Mouse (Mus musculus): Measurements from ENCODE around the gene Abca17. TPM values are rescaled to one million over a fixed set of nuclear protein-coding genes. Genes with fewer than 3 reads are reported as not detected.
A peak's percentile ranks its signal among the peaks of the same experiment; 100 is the strongest.

Abca17 gene
- total RNA-seq, 1 experiment from 2014 or later, result 0.25 TPM

- ATAC-seq (replicated peaks in 1 of 2; ENCODE audit: insufficient read depth in 1 of 2, low FRiP score in 2 of 2, low TSS enrichment in 1 of 2, low read depth in 1 of 2, poor library complexity in 2 of 2, severe bottlenecking in 2 of 2), result no peak
Observed at GRCm38 (mm10) chr17:24264766-24265165, 86.1 kb downstream of the Abca17 start.

DNA sequence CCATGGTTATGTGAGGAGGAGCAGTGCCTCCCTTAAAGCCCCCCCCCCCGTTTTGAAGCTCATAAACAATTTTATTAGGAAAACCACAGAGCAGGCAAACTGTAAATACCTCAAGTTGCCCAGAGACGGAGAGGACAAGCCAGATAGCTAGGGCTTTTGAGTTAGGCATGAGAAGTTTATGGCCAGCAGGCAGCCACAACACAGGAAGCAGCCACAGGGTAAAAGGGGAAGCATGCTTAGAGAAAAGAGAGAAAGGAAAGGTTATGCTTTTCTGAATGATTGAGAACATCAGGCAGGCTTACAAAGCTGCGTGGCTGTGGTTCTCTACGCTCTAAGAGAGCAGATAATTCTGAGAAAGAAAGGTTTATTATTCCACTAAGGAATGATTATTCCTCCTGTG lies 90.4 kb downstream of the Abca17 start:
- peak; percentile 83 to 91 for ATAC-seq (replicated peaks in 1 of 2; ENCODE audit: insufficient read depth in 1 of 2, low FRiP score in 2 of 2, low TSS enrichment in 1 of 2, low read depth in 1 of 2, poor library complexity in 2 of 2, severe bottlenecking in 2 of 2)

DNA sequence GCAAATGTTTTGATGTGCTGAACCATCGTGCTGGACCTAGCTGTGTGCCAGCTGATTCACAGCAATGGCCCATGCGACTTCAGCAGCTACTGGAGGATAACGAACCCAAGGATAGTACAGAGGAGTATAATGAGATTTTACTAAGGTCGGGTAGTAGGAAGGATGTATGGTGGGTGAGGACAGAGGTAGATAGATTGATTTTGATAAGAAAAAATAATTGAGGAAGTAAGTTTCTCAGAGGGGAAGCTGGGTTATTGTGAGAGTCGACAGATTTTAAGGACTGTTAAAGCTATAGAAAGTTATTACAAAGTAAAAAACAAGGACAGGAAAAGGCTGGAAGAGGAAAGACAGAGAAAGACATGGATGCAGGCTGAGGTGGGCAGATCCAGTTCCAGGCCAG lies 91.2 kb downstream of the Abca17 start:
- ATAC-seq (replicated peaks in 1 of 2; ENCODE audit: insufficient read depth in 1 of 2, low FRiP score in 2 of 2, low TSS enrichment in 1 of 2, low read depth in 1 of 2, poor library complexity in 2 of 2, severe bottlenecking in 2 of 2), result peak; percentile 44 to 79

- no peak for ATAC-seq (replicated peaks in 1 of 2; ENCODE audit: insufficient read depth in 1 of 2, low FRiP score in 2 of 2, low TSS enrichment in 1 of 2, low read depth in 1 of 2, poor library complexity in 2 of 2, severe bottlenecking in 2 of 2)
Observed at GRCm38 (mm10) chr17:24258981-24259380, 91.9 kb downstream of the Abca17 start.

DNA sequence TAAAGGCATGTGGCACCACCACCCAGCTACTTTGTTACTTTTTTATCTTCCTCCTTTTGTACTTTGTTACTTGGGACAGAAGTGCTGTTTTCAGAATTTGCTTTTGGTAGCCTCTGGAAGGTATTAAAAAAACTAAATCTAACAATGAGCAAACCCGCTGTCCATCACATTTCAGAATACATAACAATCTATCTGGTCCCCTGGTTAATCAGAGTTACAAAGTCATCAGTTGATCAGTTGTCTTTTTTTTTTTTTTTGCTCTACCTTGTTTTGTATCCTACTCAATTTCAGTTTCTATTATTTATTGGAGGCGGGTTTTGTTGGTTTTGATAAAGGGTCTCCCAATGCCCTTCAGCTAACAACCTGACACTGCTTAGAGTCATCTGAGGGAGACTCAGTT lies 98.5 kb downstream of the Abca17 start:
- no peak for ATAC-seq (replicated peaks in 1 of 2; ENCODE audit: insufficient read depth in 1 of 2, low FRiP score in 2 of 2, low TSS enrichment in 1 of 2, low read depth in 1 of 2, poor library complexity in 2 of 2, severe bottlenecking in 2 of 2)

- peak; percentile 99 to 100 for ATAC-seq (replicated peaks in 1 of 2; ENCODE audit: insufficient read depth in 1 of 2, low FRiP score in 2 of 2, low TSS enrichment in 1 of 2, low read depth in 1 of 2, poor library complexity in 2 of 2, severe bottlenecking in 2 of 2)
Observed at GRCm38 (mm10) chr17:24251320-24252069, 99.4 kb downstream of the Abca17 start, which contains the start of gene Ccnf. Gene Ccnf (minus strand): TSS chr17:24251484.

DNA sequence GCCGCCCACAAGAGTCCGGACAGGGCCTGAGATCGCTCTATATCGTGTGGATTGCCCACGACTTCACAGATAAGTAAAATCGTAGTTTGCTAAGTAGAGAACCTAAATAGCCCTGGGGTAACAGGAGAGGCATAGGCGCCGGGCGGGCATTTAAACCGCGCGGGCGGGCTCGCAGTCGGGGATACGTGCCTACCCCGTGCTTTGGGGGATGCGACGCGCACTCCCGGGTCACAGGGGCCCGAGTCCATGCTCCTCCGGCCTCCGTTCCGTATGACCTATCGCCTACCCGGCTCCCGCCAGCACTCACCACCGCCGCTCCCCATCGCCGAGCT lies 99.9 kb downstream of the Abca17 start:
- ATAC-seq (replicated peaks in 1 of 2; ENCODE audit: insufficient read depth in 1 of 2, low FRiP score in 2 of 2, low TSS enrichment in 1 of 2, low read depth in 1 of 2, poor library complexity in 2 of 2, severe bottlenecking in 2 of 2), result no peak

DNA sequence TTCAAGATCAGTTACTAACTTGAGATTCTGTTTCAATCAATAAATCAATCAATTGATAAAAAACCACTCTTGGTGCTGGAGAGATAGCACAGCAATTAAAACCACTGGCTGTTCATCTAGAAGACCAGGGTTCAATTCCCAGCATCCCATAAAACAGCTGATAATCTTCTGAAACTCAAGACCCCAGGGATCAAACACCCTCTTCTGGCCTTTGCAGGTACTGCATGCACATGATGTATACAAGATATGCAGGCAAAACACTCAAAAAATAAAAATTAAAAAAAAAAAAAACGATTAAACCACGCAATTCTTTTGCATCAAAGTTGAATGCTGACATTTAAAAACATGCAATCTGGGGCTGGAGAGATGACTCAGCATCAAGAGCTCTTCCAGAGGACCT lies 102.2 kb downstream of the Abca17 start:
- ATAC-seq (replicated peaks in 1 of 2; ENCODE audit: insufficient read depth in 1 of 2, low FRiP score in 2 of 2, low TSS enrichment in 1 of 2, low read depth in 1 of 2, poor library complexity in 2 of 2, severe bottlenecking in 2 of 2), result no peak

DNA sequence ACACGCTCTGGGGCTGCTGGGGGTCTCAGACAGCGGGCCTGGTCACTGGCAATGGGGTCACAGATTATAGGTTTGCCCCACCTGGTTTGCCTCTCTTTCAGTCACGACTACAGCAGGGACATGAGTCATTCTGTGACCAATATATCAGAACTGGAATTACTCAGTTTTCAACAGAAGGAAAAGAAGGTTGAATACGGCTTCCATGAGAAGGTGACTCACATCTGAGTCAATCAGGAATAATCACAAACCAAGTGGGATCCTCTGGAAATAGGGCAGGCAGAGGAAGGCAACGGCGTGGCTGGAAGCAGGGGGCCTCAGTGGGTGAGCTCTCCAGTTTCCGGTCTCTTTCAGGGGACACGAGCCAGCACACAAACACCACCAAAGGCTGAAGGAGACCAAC lies 106.8 kb downstream of the Abca17 start:
- ATAC-seq (replicated peaks in 1 of 2; ENCODE audit: insufficient read depth in 1 of 2, low FRiP score in 2 of 2, low TSS enrichment in 1 of 2, low read depth in 1 of 2, poor library complexity in 2 of 2, severe bottlenecking in 2 of 2), result no peak

DNA sequence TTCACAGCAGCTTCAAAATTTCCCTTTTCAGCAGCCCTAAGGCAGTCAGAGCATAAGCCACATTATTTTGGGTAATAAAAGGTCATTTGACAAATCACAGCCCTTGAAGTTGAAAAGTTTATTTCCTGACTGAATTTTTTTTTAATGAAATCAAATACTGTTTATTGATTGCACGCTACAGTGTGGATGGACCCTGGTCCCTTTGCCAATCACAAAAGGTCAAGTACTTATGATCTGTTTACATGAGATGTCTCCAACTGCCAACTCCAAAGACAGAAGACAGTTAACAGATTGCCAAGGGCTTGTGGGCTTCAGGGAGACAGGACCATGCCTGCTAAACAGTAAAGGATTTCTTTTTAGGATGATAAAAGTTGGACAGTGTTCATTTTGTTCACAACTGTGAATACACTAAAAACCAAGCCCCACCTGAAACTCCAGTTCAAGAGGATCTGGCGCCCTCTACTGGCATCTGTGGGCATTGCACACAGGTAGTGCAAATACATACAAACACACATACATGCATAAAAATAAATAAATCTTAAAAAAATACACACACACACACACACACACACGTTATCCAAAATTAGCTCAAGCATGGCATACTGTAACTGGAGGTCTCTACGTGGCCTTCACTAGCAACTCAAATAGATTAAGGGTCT lies 107.4 kb downstream of the Abca17 start:
- ATAC-seq (replicated peaks in 1 of 2; ENCODE audit: insufficient read depth in 1 of 2, low FRiP score in 2 of 2, low TSS enrichment in 1 of 2, low read depth in 1 of 2, poor library complexity in 2 of 2, severe bottlenecking in 2 of 2), result no peak

- ATAC-seq (replicated peaks in 1 of 2; ENCODE audit: insufficient read depth in 1 of 2, low FRiP score in 2 of 2, low TSS enrichment in 1 of 2, low read depth in 1 of 2, poor library complexity in 2 of 2, severe bottlenecking in 2 of 2), result no peak
Observed at GRCm38 (mm10) chr17:24236921-24237320, 113.9 kb downstream of the Abca17 start.

DNA sequence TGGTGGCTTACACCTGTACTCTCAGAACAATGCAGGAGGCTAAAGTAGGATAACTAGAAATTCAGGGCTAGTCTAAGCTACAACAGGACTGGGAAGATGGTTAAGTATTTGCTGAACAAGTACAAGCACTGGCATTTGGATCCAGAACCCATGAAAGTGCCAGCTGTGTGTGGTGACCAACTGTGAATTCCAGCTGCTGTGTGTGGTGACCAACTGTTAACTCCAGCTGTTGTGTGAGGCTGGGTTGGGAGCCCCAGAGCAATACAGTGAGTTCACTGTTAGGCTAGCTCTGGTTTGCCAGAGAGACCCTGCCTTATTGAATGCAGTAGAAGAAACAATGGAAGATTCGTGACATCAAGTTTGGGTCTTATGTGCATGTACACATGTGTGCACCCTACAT lies 114.4 kb downstream of the Abca17 start:
- no peak for ATAC-seq (replicated peaks in 1 of 2; ENCODE audit: insufficient read depth in 1 of 2, low FRiP score in 2 of 2, low TSS enrichment in 1 of 2, low read depth in 1 of 2, poor library complexity in 2 of 2, severe bottlenecking in 2 of 2)

DNA sequence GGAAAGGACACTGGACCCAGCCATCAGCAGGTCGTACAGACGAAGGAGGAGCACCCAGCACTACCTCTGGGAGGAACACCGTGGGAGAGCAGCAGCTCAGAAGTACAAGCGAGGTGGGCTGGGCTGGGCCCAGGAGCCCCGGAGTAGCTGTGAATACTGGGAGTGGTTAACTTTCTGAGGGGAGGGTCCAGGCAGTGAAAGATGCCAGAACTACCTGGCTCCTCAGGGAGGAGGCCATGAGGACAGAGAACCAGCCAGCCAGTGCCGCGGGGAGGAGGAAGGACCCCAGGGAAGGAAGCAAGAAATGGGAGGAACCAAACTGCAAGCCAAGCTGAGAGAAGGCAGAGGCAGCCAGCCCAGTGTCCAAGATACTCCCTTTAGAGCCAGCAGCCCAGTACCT lies 122.9 kb downstream of the Abca17 start:
- no peak for ATAC-seq (replicated peaks in 1 of 2; ENCODE audit: insufficient read depth in 1 of 2, low FRiP score in 2 of 2, low TSS enrichment in 1 of 2, low read depth in 1 of 2, poor library complexity in 2 of 2, severe bottlenecking in 2 of 2)

DNA sequence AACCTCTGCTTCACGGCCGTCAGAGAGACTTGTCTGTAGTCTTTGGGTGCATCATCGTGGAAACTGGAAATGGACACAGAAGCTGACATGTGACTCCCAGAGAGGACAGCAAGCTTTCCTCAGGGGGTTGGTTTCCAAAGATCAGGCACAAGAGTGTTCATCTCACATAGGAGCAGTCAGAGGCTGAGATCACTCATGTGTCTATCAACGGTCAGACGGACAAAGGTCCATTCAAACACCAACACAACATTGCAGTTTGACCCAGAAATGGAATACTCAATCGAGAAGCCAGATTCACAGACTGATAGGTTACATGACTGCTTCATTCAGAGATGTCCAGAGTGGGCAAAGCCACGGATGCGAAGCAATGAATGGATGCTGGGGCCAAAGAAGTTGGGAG lies 124.1 kb downstream of the Abca17 start:
- ATAC-seq (replicated peaks in 1 of 2; ENCODE audit: insufficient read depth in 1 of 2, low FRiP score in 2 of 2, low TSS enrichment in 1 of 2, low read depth in 1 of 2, poor library complexity in 2 of 2, severe bottlenecking in 2 of 2), result no peak

DNA sequence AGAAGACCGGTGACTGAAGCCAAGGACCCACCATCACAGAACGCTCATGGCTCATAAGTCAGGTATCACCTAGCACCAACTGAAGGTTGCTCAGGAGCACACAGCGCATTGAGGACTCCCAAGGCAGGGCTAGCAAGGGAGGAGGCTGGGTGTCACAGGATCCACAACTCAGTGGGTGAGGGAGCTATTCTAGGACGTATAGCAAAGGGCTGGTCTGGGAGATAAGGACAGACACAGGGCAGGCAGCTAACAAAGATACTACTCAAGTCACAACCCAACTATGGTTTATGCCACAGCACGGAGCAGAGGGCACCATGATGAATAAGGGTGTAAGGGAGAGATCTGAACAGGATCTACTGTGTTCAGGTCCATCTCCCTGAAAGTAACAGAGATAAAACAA lies 125.0 kb downstream of the Abca17 start:
- ATAC-seq (replicated peaks in 1 of 2; ENCODE audit: insufficient read depth in 1 of 2, low FRiP score in 2 of 2, low TSS enrichment in 1 of 2, low read depth in 1 of 2, poor library complexity in 2 of 2, severe bottlenecking in 2 of 2), result peak in 1 of 2 experiments; percentile 26; a peak in 1 of 4 replicates

DNA sequence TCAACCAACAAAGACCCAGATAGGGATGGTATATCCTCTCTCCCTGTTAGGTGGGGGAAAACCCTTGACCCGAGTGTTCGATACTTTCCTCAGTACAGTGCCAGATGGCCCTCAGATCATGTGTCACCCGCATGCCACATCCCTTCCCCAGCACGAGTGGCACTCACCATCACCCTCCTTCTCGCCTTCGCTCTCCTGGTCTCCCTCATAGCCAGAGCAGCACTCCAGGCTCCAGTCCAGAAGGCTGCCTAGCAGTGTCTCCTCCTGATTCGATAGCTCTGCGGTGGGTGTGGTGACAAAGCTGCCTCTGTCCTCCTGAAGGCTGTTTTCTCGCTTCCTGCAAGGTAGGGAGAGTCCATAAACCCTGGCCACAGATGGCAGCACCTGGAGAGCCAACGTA lies 126.1 kb downstream of the Abca17 start:
- ATAC-seq (replicated peaks in 1 of 2; ENCODE audit: insufficient read depth in 1 of 2, low FRiP score in 2 of 2, low TSS enrichment in 1 of 2, low read depth in 1 of 2, poor library complexity in 2 of 2, severe bottlenecking in 2 of 2), result no peak

DNA sequence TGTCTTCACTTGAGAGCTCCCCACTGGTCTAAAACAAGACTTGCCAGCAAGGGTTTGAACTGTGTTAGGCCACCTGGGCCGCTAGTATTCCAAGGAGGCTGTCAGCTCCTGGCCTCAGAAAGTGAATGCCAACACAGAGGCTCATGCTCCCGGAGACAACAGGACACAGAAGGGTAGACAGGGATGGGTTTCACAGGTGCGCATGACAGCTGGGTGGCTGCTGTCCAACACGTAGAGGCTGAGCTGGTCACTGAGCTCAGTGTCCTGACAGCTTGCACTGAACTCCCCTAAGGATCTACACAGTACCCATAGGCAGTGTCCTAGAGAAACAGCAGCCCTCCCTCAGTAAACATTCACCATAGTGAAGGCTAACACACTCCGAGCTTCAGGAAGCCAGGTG lies 127.4 kb downstream of the Abca17 start:
- no peak for ATAC-seq (replicated peaks in 1 of 2; ENCODE audit: insufficient read depth in 1 of 2, low FRiP score in 2 of 2, low TSS enrichment in 1 of 2, low read depth in 1 of 2, poor library complexity in 2 of 2, severe bottlenecking in 2 of 2)

GRCm38 (mm10) chr17:24222653-24223052 lies 128.2 kb downstream of the Abca17 start:
- ATAC-seq (replicated peaks in 1 of 2; ENCODE audit: insufficient read depth in 1 of 2, low FRiP score in 2 of 2, low TSS enrichment in 1 of 2, low read depth in 1 of 2, poor library complexity in 2 of 2, severe bottlenecking in 2 of 2), result no peak

Data from hematopoietic stem cell, adult 5-6 weeks (primary cell).